Mouse (Mus musculus) intestine, embryonic 14.5 days (tissue): Measurements from ENCODE around the gene Gm7247. TPM values are rescaled to one million over a fixed set of nuclear protein-coding genes. Genes with fewer than 3 reads are reported as not detected.

Experiments used
- ATAC-seq: fragments of 200-750 bp; cut with Nextera tagmentation; replicated peaks from 2 replicates; pipeline ENCODE4 v1.8.0; 2017; ENCODE audit warnings: low read depth, moderate number of reproducible peaks, moderate TSS enrichment, moderate library complexity; ENCODE audit not compliant: low FRiP score, low TSS enrichment
- DNase-seq: peaks from one replicate; pipeline ENCODE4 v3.0.0-alpha.2; 2018; ENCODE audit warnings: low spot score
- H3K27ac ChIP-seq: fragments of 300-500 bp; sonication (generic); 2 replicates; pipeline ENCODE4 v1.5.1; 2014; ENCODE audit warnings: low read depth, mild to moderate bottlenecking, control low read depth
- H3K27me3 ChIP-seq: fragments of 300-500 bp; sonication (generic); replicated peaks from 2 replicates; pipeline ENCODE4 v1.6.1; 2014; ENCODE audit warnings: low read length, control low read depth; ENCODE audit not compliant: control insufficient read depth, insufficient read depth
- H3K36me3 ChIP-seq: fragments of 300-500 bp; sonication (generic); 2 replicates; pipeline ENCODE4 v1.6.1; 2014; ENCODE audit warnings: low read length, control low read depth; ENCODE audit not compliant: control insufficient read depth, insufficient read depth
- H3K4me1 ChIP-seq: fragments of 300-500 bp; sonication (generic); replicated peaks from 2 replicates; pipeline ENCODE4 v1.6.1; 2014; ENCODE audit warnings: low read length, control low read depth, mixed read lengths; ENCODE audit not compliant: control insufficient read depth, insufficient read depth
- H3K4me2 ChIP-seq: fragments of 300-500 bp; sonication (generic); 2 replicates; pipeline ENCODE4 v1.6.1; 2014; ENCODE audit warnings: low read length
- H3K4me3 ChIP-seq: fragments of 300-500 bp; sonication (generic); 2 replicates; pipeline ENCODE4 v1.5.1; 2014; ENCODE audit warnings: low read depth, low read length, control low read depth, mixed read lengths
- H3K9ac ChIP-seq: fragments of 300-500 bp; sonication (generic); 2 replicates; pipeline ENCODE4 v1.6.1; 2014; ENCODE audit warnings: mild to moderate bottlenecking, low read length
- H3K9me3 ChIP-seq: fragments of 300-500 bp; sonication (generic); 2 replicates; pipeline ENCODE4 v1.6.1; 2016; ENCODE audit warnings: low read length, control low read depth; ENCODE audit not compliant: control insufficient read depth
- WGBS: fragments of 180-500 bp; shearing (Covaris S2); extraction: QIAGEN DNeasy Blood & Tissue Kit; methylation state at CpG from one replicate; pipeline ENCODE4 v1.1.7; 2014; 5-methylcytosine and 5-hydroxymethylcytosine counted together
- polyA plus RNA-seq: library from polyadenylated mRNA; unstranded; fragments of >200 nt; fragmentation: Nextera tagmentation; extraction: Ambion mirVana; gene quantifications from 2 replicates; pipeline ENCODE4 v1.2.1, GENCODE M21; 2014

Gene Gm7247
- polyA plus RNA-seq = not detected in 2 replicates

- H3K4me1 ChIP-seq = no peaks in the 10 kb centered on the region
- no peaks in the 10 kb centered on the region for H3K36me3 ChIP-seq
- WGBS = 100% methylated on average over 1 of the region's 1 CpGs
- no peaks in the 10 kb centered on the region for H3K9me3 ChIP-seq
- no peaks in the 10 kb centered on the region for H3K27me3 ChIP-seq
- no peak for ATAC-seq
- no peak within 1 kb of the TSS for H3K27ac ChIP-seq
- H3K9ac ChIP-seq = no peak within 1 kb of the TSS
- DNase-seq = no peak
- no peak within 1 kb of the TSS for H3K4me3 ChIP-seq
- H3K4me2 ChIP-seq = no peak within 1 kb of the TSS
Observed at GRCm38 (mm10) chr14:51361456-51361855, at the start of gene Gm7247. Gene Gm7247, plus strand, starts transcription at chr14:51361756.

- Histone ChIP-seq H3K9me3 (0 out of 2 replicates have a peak, but pooled peaks cover 3% of the 10 kb centered on the region), H3K9ac (no peak overlapping the region), H3K36me3 (no peaks in the 10 kb centered on the region), H3K4me1 (no peaks in the 10 kb centered on the region), H3K27me3 (no peaks in the 10 kb centered on the region), H3K4me3 (no peak overlapping the region), H3K27ac (no peak overlapping the region), H3K4me2 (no peak overlapping the region)
- ATAC-seq = no peak
- 41% methylated on average over 1 of the region's 1 CpGs for WGBS
- no peak for DNase-seq
Observed at GRCm38 (mm10) chr14:51324001-51324400, 37.6 kb upstream of the Gm7247 start.

- H3K36me3 ChIP-seq = no peaks in the 10 kb centered on the region
- no peak for DNase-seq
- ATAC-seq = no peak
Observed at GRCm38 (mm10) chr14:51346027-51346426, 15.5 kb upstream of the Gm7247 start.

GRCm38 (mm10) chr14:51358111-51358982 lies 3.2 kb upstream of the Gm7247 start:
- Histone ChIP-seq H3K27ac (no peak overlapping the region), H3K9me3 (no peaks in the 10 kb centered on the region), H3K4me1 (no peaks in the 10 kb centered on the region), H3K4me2 (peak overlapping the region; percentile 78), H3K9ac (peak overlapping the region; percentile 44), H3K4me3 (peak overlapping the region; percentile 47), H3K27me3 (no peaks in the 10 kb centered on the region), H3K36me3 (no peaks in the 10 kb centered on the region)
- ATAC-seq = peak; percentile 60
- WGBS = 4% methylated on average over 68 of the region's 75 CpGs
- DNase-seq = peak; percentile 71

More at GRCm38 (mm10) chr14:51346027-51346426, 15.5 kb upstream of the Gm7247 start:
- H3K9me3 ChIP-seq = no peaks in the 10 kb centered on the region
- H3K4me1 ChIP-seq = no peaks in the 10 kb centered on the region
- no peak overlapping the region for H3K9ac ChIP-seq
- H3K4me3 ChIP-seq = no peak overlapping the region
- H3K4me2 ChIP-seq = no peak overlapping the region
- H3K27me3 ChIP-seq = no peaks in the 10 kb centered on the region
- H3K27ac ChIP-seq = no peak overlapping the region

GRCm38 (mm10) chr14:51382805-51383204 lies 21.2 kb downstream of the Gm7247 start:
- H3K4me2 ChIP-seq = no peak overlapping the region
- WGBS = 94% methylated on average over 20 of the region's 20 CpGs
- no peaks in the 10 kb centered on the region for H3K36me3 ChIP-seq
- ATAC-seq = no peak
- no peak overlapping the region for H3K27ac ChIP-seq
- 0 out of 2 replicates have a peak, but pooled peaks cover 11% of the 10 kb centered on the region for H3K9me3 ChIP-seq
- H3K9ac ChIP-seq = no peak overlapping the region
- H3K4me1 ChIP-seq = no peaks in the 10 kb centered on the region
- DNase-seq = no peak
- H3K4me3 ChIP-seq = no peak overlapping the region
- no peaks in the 10 kb centered on the region for H3K27me3 ChIP-seq

GRCm38 (mm10) chr14:51384351-51384750 lies 22.8 kb downstream of the Gm7247 start:
- Histone ChIP-seq H3K27ac (no peak overlapping the region), H3K4me3 (no peak overlapping the region), H3K27me3 (no peaks in the 10 kb centered on the region), H3K9ac (no peak overlapping the region), H3K9me3 (0 out of 2 replicates have a peak, but pooled peaks cover 11% of the 10 kb centered on the region), H3K4me2 (no peak overlapping the region), H3K4me1 (no peaks in the 10 kb centered on the region), H3K36me3 (no peaks in the 10 kb centered on the region)
- DNase-seq (peak; percentile 56), ATAC-seq (no peak; the same call in 1 of the 2 replicates)
- 95% methylated on average over 10 of the region's 10 CpGs for WGBS

GRCm38 (mm10) chr14:51385741-51386140 lies 24.2 kb downstream of the Gm7247 start:
- DNase-seq (peak; percentile 56), ATAC-seq (no peak)
- no peak overlapping the region for H3K4me3 ChIP-seq
- no peak overlapping the region for H3K4me2 ChIP-seq
- no peaks in the 10 kb centered on the region for H3K4me1 ChIP-seq
- no peaks in the 10 kb centered on the region for H3K27me3 ChIP-seq
- H3K9me3 ChIP-seq = 0 out of 2 replicates have a peak, but pooled peaks cover 11% of the 10 kb centered on the region
- no peaks in the 10 kb centered on the region for H3K36me3 ChIP-seq
- 95% methylated on average over 4 of the region's 4 CpGs for whole genome bisulfite sequencing
- H3K27ac ChIP-seq = no peak overlapping the region
- H3K9ac ChIP-seq = no peak overlapping the region

- H3K27ac ChIP-seq = no peak overlapping the region
- WGBS = 92% methylated on average over 8 of the region's 8 CpGs
- no peak overlapping the region for H3K4me3 ChIP-seq
- no peaks in the 10 kb centered on the region for H3K27me3 ChIP-seq
- no peak overlapping the region for H3K4me2 ChIP-seq
- no peaks in the 10 kb centered on the region for H3K36me3 ChIP-seq
- H3K9me3 ChIP-seq = 0 out of 2 replicates have a peak, but pooled peaks cover 11% of the 10 kb centered on the region
- ATAC-seq = no peak
- peak; percentile 53 for DNase-seq
- H3K9ac ChIP-seq = no peak overlapping the region
- no peaks in the 10 kb centered on the region for H3K4me1 ChIP-seq
Observed at GRCm38 (mm10) chr14:51387768-51388167, 26.2 kb downstream of the Gm7247 start.
